ENCODE assay signal across 12 mouse cellular contexts in genomic region chr7:37630410-37630809, GRCm38 (mm10).
"Had no signal": no experiment of that assay in that cellular context is flagged by ENCODE, and none has a peak within 500 bp of the region (broad histone marks: within the 10 kb centered on the region; RNA-seq: fewer than 3 reads in every experiment).

No protein-coding gene starts in this region.

- DNase-seq: retina, postnatal 1 day; right cerebral cortex, adult 18-20 months; right cerebral cortex, postnatal 14 days; right cerebral cortex, postnatal 25 days; right cerebral cortex, postnatal 4 days; spleen, adult 18-20 months; thymus, adult 18-20 months; thymus, adult 2 months; thymus, postnatal 14 days; thymus, postnatal 25 days; thymus, postnatal 36 days; thymus, postnatal 4 days had no signal
